Mouse (Mus musculus) testis, adult 2 months (tissue): ENCODE data around the gene Endod1.

Experiments
- CTCF ChIP-seq: fragments of 200-500 bp; IDR thresholded peaks from 2 replicates; pipeline ENCODE4 v1.5.1; 2012; ENCODE audit warnings: low read depth, mild to moderate bottlenecking, inconsistent platforms, low read length, moderate library complexity; ENCODE audit not compliant: control insufficient read depth, insufficient read depth, insufficient replicate concordance
- POLR2A ChIP-seq: fragments of 200-500 bp; IDR thresholded peaks from 2 replicates; pipeline ENCODE4 v1.6.1; 2012; ENCODE audit warnings: low read depth, mild to moderate bottlenecking, inconsistent platforms, low read length, moderate library complexity; ENCODE audit not compliant: control insufficient read depth

DNA sequence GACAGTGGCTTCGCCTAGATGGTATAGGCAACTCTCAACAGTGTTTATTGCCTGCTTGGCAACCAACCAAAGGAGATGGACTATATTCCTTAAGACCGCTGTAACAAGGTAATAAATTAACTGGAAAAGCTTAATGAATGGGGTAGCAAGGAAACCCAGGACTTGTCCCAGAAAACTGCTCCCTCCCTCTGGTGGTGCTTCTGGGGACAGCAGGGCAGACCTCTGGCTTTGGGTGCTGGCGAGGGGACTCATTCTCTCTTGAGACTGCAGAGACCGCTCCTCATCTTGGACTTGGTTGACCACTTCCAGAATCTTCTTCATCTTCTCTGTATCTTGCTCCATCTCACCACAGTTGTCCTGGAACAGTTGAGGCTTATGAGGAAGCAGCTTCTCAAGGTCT lies 24.3 kb downstream of the Endod1 start:
- TF ChIP-seq CTCF, result no peak
- no peak for TF ChIP-seq POLR2A
